In the genomic region with DNA sequence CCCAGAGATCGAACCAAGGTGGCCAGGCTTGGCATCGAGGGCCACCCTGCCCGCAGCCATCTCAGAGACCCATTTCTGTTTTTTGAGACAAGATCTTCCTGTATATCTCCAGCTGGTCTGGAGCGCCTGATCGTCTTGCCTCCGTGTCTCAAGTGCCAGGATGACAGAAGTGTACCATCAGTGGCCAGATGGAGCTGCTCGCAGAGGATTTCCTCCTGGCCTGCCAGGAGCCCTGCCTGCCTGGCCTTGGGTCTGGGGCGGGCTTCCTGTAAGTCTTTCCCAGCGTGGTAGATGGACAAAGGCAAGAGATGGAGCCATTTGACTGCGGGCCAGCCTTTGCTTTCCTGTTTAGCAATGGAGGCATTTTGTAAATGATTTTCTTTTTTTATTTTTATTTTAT, we compare ENCODE assay signal across 18 mouse cellular contexts. TPM values are rescaled to one million over a fixed set of nuclear protein-coding genes. Genes with fewer than 3 reads are reported as not detected.
DNase-seq lines count a peak whose midpoint lies in the region; ATAC-seq and TF ChIP-seq lines count a peak whose summit lies in the region.
"Had no signal": no experiment of that assay in that cellular context is flagged by ENCODE, and none has a peak within 500 bp of the region (broad histone marks: within the 10 kb centered on the region; RNA-seq: fewer than 3 reads in every experiment).

No protein-coding gene starts in this region.

- no peaks in the 10 kb centered on the region for H3K27me3 ChIP-seq in liver, postnatal 0 days (ENCODE audit: insufficient read depth, low read length)
- no peaks in the 10 kb centered on the region for H3K27me3 ChIP-seq in liver, embryonic 11.5 days (replicated peaks; ENCODE audit: control insufficient read depth, insufficient read depth, low read length)
- no peaks in the 10 kb centered on the region for H3K27me3 ChIP-seq in heart, embryonic 12.5 days (replicated peaks)
- H3K27me3 ChIP-seq: limb, embryonic 13.5 days had no signal

- no peaks in the 10 kb centered on the region for H3K36me3 ChIP-seq in liver, postnatal 0 days (replicated peaks; ENCODE audit: insufficient read depth, low read length)
- H3K36me3 ChIP-seq in liver, embryonic 11.5 days (ENCODE audit: control insufficient read depth, insufficient read depth, low read length), result no peaks in the 10 kb centered on the region
- H3K36me3 ChIP-seq in heart, embryonic 12.5 days, result no peaks in the 10 kb centered on the region
- H3K36me3 ChIP-seq: hindbrain, embryonic 13.5 days; limb, embryonic 13.5 days; neural tube, embryonic 13.5 days had no signal

- H3K4me2 ChIP-seq in liver, postnatal 0 days (ENCODE audit: low read depth, low read length), result no peak overlapping the region
- H3K4me2 ChIP-seq in liver, embryonic 11.5 days, result no peak overlapping the region
- H3K4me2 ChIP-seq in heart, embryonic 12.5 days, result no peak overlapping the region
- H3K4me2 ChIP-seq: heart, embryonic 11.5 days; hindbrain, embryonic 13.5 days; limb, embryonic 13.5 days; neural tube, embryonic 13.5 days had no signal

- WGBS in liver, postnatal 0 days (ENCODE audit: insufficient replicate concordance), result 77% methylated on average over 10 of the region's 10 CpGs
- 75% methylated on average over 10 of the region's 10 CpGs for WGBS in liver, embryonic 11.5 days
- WGBS in heart, embryonic 12.5 days, result 74% methylated on average over 10 of the region's 10 CpGs

- no peak overlapping the region for H3K9ac ChIP-seq in liver, postnatal 0 days (replicated peaks)
- no peak overlapping the region for H3K9ac ChIP-seq in liver, embryonic 11.5 days (ENCODE audit: low read depth, low read length)
- H3K9ac ChIP-seq in heart, embryonic 12.5 days, result no peak overlapping the region
- H3K9ac ChIP-seq: hindbrain, embryonic 13.5 days; limb, embryonic 13.5 days; neural tube, embryonic 13.5 days had no signal

- H3K27ac ChIP-seq in liver, postnatal 0 days (ENCODE audit: low read depth), result no peak overlapping the region
- H3K27ac ChIP-seq in liver, embryonic 11.5 days (ENCODE audit: low read depth, low read length), result no peak overlapping the region
- H3K27ac ChIP-seq in heart, embryonic 12.5 days (ENCODE audit: poor library complexity, severe bottlenecking), result no peak overlapping the region
- H3K27ac ChIP-seq: hindbrain, embryonic 13.5 days; kidney, postnatal 0 days; limb, embryonic 13.5 days; macrophage; neural tube, embryonic 13.5 days had no signal

- TF ChIP-seq CTCF in liver, postnatal 0 days (IDR thresholded peaks at IDR 0.05; ENCODE audit: low read depth), result no peak

- TF ChIP-seq EP300 in liver, postnatal 0 days (IDR thresholded peaks at IDR 0.05; ENCODE audit: low read depth), result no peak

- peak; percentile 78 for ATAC-seq in cerebellum, adult (ENCODE audit: insufficient number of reproducible peaks, low FRiP score, low TSS enrichment)
- ATAC-seq in liver, postnatal 0 days, result no peak
- ATAC-seq in liver, embryonic 11.5 days (replicated peaks; ENCODE audit: low FRiP score), result no peak
- ATAC-seq in monocyte, adult 5-6 weeks (replicated peaks; ENCODE audit: insufficient number of reproducible peaks, low FRiP score, low TSS enrichment, poor library complexity, severe bottlenecking), result no peak
- no peak for ATAC-seq in heart, embryonic 12.5 days (ENCODE audit: insufficient number of reproducible peaks, low FRiP score)

- H3K4me1 ChIP-seq in liver, postnatal 0 days (ENCODE audit: insufficient read depth), result 0 out of 2 replicates have a peak, but pooled peaks cover 9% of the 10 kb centered on the region
- H3K4me1 ChIP-seq in liver, embryonic 11.5 days (replicated peaks; ENCODE audit: control insufficient read depth, insufficient read depth, low read length), result peaks cover 3% of the 10 kb centered on the region
- H3K4me1 ChIP-seq in heart, embryonic 12.5 days (replicated peaks), result peaks cover 15% of the 10 kb centered on the region

- no peak overlapping the region for H3K4me3 ChIP-seq in liver, postnatal 0 days (ENCODE audit: low read depth, low read length)
- no peak overlapping the region for H3K4me3 ChIP-seq in liver, embryonic 11.5 days (ENCODE audit: low read depth, low read length)
- H3K4me3 ChIP-seq in heart, embryonic 12.5 days, result no peak overlapping the region
- H3K4me3 ChIP-seq: hindbrain, embryonic 13.5 days; limb, embryonic 13.5 days; neural tube, embryonic 13.5 days had no signal

- no peaks in the 10 kb centered on the region for H3K9me3 ChIP-seq in liver, postnatal 0 days (ENCODE audit: low read length)
- H3K9me3 ChIP-seq in liver, embryonic 11.5 days (ENCODE audit: control insufficient read depth, low read length), result no peaks in the 10 kb centered on the region
- H3K9me3 ChIP-seq in heart, embryonic 12.5 days (replicated peaks), result 0 out of 2 replicates have a peak, but pooled peaks cover 2% of the 10 kb centered on the region
- H3K9me3 ChIP-seq: hindbrain, embryonic 13.5 days; limb, embryonic 13.5 days; neural tube, embryonic 13.5 days had no signal

- DNase-seq in cerebellum, postnatal 4 days (ENCODE audit: low spot score in 2 of 2), result no peak
- peak; percentile 9 for DNase-seq in liver, postnatal 0 days
- no peak for DNase-seq in liver, embryonic 11.5 days (ENCODE audit: low spot score)
- DNase-seq in cerebellum, postnatal 25 days, result peak; percentile 92 to 93
- no peak for DNase-seq in testis, postnatal 10 days (ENCODE audit: low spot score)
- DNase-seq: B cell, adult 2 months; midbrain, embryonic 14.5 days; retina, postnatal 1 day; thymus, adult 18-20 months had no signal

RNA-seq across cellular contexts. Expression of a gene that starts 22.5 kb away (rescaled TPM):
- polyA plus RNA-seq in liver, postnatal 0 days (2015; fragmentation: Nextera tagmentation; extraction: Ambion mirVana), result 9.0 TPM in 2 replicates
- 16.2 and 16.6 TPM in 2 replicates for polyA plus RNA-seq in liver, embryonic 11.5 days (2014; fragmentation: Nextera tagmentation; extraction: Ambion mirVana)
- total RNA-seq in monocyte, adult 5-6 weeks (2017), result 51.9 to 89.5 TPM (median 60.6 TPM) in 3 replicates
- polyA plus RNA-seq in heart, embryonic 12.5 days (2016; fragmentation: Nextera tagmentation; extraction: Ambion mirVana), result 12.4 and 16.1 TPM in 2 replicates

Comparison
In these comparisons a context has a peak if more than half of its experiments do, and no peak if none do; other contexts are left out.
1. DNase-seq: peak in liver, postnatal 0 days (single experiment) and cerebellum, postnatal 25 days (2 of 2); none in cerebellum, postnatal 4 days (0 of 2), liver, embryonic 11.5 days (single experiment) and testis, postnatal 10 days (single experiment).